Mouse (Mus musculus) olfactory bulb, adult 2 months (tissue): ENCODE results near the gene Mtx1.

Experiments
- CTCF ChIP-seq: fragments of 200-500 bp; IDR thresholded peaks from 2 replicates; pipeline ENCODE4 v1.5.1; 2012; ENCODE audit warnings: low read depth, mild to moderate bottlenecking, low read length, moderate library complexity; ENCODE audit not compliant: insufficient read depth
- POLR2A ChIP-seq: fragments of 200-500 bp; IDR thresholded peaks from 2 replicates; pipeline ENCODE4 v1.6.1; 2012; ENCODE audit warnings: mild to moderate bottlenecking, low read depth, low read length, moderate library complexity; ENCODE audit not compliant: insufficient read depth

DNA sequence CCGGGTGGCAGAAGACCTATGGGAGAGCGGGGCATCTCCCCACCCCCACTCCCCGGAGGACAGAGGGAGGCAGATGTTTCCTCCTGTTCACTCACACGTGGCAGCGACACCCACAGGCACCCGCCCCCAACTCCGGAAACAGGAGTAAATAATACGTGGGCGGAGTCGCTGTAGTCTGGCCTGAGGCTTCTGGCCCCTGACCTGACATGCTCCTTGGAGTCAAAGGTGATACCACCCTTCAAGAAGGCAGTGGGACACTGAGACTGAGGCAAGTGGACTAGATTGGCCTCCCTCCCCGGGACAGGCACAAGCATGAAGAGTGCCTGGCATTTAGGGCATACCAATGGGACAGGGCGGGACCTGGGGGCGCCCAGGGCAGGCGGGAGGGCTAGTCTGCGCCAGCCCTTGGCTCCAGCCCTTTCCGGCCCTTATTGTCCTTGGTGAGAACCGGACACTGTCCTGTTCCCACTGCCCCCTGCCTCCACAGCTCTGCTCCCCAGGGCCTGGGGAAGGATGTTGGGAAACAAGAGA is 24.5 kb upstream of the Mtx1 start:
- TF ChIP-seq CTCF, result no peak
- TF ChIP-seq POLR2A, result no peak
